Mouse (Mus musculus): ENCODE measurements at regions not wholly inside any gene's neighbourhood (a gene's known extent, or its start where the extent isn't known, plus 50 kb on each side); places are given as distances from the start of the nearest gene placed in this dataset.

GRCm38 (mm10) chr17:4198001-4198400 lies 501.9 kb upstream of the Nox3 start:
- DNase-seq (ENCODE audit: low spot score), result no peak

DNA sequence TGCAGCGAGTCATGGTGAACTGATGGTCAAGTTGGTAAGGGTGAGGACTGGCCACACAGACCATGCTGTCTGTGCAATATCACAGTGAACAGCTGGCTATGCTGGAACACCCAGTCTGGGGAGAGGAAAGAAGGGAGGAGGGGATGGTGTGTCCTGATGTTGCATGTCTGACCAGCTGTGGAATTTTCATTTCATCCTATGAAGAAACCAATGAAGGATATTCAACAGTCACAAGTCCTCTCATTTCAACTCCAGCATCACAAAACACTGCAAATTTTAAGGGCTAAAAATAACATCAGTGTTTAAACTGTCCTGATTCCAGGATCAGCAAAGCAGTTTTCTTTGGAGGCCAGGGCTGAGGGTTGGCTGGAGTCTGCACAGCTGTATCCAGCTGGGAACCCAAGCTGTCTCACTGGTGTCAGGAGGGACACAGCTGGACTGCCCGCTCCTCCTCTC lies 503.7 kb upstream of the Nox3 start:
- peak; percentile 59 for DNase-seq (ENCODE audit: low spot score)

DNA sequence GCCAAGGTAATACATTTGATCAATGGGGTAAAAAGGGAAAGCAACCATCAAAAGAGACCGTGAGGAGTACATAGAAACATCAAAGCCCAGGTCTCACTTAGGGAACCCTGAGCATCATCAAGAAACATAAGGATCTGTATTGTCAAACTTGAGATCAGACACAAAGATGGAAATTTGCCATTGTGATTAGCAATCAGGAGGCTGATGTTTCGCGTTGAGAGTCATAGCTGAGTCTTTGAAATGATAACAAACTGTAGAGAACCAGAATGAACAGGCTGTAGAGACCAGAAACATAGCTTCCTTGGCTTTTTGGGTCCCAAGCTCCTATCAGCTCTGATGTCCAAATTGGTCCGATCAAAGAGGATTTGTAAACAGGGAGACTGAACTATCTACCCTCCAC lies 505.2 kb upstream of the Nox3 start:
- DNase-seq (ENCODE audit: low spot score), result no peak

- no peak for DNase-seq (ENCODE audit: low spot score)
Measured at GRCm38 (mm10) chr17:4208142-4208925, 512.3 kb upstream of the Nox3 start.

DNA sequence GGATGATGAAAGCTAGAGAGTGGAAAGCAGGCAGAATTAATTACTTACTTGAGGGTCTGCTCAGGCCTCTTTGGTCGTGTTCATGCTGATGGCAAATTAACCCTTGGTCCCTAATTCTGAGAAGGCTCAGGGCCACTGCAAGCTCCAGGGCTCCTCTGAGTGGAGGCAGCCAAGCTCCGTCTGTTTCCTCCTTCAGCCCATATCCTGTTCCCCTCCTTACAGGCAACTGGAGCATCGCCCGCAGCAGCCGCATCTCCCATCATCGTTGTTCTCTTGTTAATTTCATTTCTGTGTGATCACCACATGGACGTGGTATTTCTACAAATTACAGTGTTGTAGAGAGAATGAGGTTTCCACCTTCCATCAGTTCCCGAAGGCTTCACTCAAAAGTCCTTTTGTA lies 513.6 kb upstream of the Nox3 start:
- no peak for DNase-seq (ENCODE audit: low spot score)

DNA sequence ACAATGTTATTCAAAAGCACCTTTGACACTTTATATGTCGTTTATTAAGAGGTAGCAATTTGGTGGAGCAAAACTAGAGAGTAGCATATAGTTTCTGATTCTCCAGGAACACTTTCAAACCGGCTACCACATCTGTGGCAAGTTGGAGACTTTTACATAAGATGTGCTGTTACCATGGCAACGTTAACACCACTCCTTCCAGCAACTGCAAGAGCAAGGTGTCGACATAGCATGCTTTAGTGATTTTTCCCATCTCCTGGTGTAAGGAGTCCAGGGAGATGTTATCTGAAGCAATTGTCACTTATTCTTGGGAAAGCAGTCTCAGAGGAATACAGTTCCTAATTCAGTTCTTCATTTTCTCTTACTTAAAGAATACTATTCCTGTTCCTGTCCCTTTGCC lies 516.5 kb upstream of the Nox3 start:
- no peak for DNase-seq (ENCODE audit: low spot score)

GRCm38 (mm10) chr17:4214970-4215369 lies 518.9 kb upstream of the Nox3 start:
- DNase-seq (ENCODE audit: low spot score), result no peak

DNA sequence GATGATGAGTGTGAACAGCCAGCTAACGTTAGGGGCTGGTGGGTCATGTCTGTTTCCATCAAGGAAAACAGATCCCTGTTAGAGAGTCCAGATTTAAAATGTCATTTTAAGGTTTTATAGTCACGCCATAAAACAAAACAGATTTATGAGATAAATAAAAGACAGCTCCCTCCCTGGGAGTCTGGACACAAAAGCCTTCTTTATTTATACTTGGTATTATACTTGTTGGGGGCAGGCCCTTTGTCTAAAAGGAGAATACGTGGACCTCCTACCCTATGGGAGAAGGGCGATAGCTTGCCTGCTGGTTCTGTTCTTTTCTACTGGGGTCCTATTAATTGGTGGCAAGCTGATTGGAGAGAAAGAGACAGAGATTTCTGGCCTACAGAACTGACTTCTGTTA lies 520.1 kb upstream of the Nox3 start:
- DNase-seq (ENCODE audit: low spot score), result no peak

DNA sequence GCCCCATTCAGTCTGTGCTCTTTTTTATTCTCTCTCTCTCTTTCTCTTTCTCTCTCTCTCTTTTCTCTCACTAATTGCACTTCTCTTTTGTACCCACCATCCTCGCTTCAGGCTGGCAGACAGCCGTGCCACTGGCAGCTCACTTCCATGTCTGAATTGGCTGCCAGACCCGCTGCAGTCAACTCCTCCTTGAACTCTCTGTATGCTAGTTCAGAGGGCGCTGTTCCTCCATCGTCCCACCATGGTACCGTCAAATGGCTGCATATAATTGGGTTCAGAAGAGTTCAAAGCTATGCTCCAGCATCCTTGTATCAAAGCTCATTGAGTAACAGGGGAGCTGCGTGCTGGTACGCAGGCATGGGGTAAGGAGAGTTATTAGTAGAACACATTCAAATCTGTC lies 520.7 kb upstream of the Nox3 start:
- DNase-seq (ENCODE audit: low spot score), result no peak

DNA sequence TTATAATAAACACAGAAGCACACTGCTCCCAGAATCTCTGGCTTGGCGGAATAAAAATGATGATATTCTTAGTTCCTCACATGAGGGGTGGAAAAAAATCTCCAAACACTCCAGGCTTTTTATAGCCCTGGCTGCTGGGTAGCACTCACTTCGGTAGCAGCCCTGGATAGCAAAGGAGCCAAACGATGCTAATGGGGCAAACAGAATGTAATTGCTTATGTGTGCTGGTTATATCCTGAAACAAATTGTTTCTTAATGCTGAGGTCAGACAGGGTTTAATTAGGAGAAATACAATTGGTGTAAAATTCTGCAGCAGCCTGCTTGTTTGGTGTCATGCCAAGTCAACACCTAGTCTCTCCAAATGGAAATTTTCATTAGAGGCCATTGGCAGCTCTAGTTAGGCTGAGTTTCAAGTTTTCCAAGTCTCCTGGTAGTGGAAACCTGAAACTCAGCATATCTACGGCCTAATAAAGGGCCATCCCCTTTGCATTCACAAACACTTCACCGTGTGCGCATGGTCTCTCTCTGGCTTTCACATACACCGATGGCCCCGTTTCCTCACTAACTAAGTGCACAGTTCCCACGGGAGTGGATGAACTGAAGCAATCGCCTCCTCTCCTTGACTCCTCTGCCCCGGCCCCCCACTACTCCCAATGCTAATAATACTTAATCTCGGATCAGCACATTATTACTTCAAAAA lies 524.8 kb upstream of the Nox3 start:
- no peak for DNase-seq (ENCODE audit: low spot score)

DNA sequence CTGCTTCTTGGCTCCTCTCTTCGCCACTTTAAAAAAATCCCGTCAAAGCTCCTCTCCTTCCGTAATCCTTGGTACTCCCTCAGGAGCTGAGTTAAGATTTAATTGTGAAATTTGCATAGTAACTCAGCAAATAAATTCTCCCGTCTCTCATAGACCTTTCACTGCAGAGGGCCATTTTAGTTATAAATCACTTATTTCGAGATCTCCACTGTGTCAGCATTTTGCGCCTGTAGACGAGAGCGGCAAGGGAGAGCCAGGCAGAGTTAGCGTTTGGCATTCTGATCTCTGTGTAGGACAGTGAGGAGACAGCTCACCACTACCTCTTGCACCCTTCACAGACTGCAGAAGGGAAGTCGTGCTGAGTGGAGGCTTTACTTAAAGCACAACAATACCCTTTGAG lies 531.8 kb upstream of the Nox3 start:
- no peak for DNase-seq (ENCODE audit: low spot score)

- no peak for DNase-seq (ENCODE audit: low spot score)
Measured at GRCm38 (mm10) chr17:4229969-4230368, 533.9 kb upstream of the Nox3 start.

DNA sequence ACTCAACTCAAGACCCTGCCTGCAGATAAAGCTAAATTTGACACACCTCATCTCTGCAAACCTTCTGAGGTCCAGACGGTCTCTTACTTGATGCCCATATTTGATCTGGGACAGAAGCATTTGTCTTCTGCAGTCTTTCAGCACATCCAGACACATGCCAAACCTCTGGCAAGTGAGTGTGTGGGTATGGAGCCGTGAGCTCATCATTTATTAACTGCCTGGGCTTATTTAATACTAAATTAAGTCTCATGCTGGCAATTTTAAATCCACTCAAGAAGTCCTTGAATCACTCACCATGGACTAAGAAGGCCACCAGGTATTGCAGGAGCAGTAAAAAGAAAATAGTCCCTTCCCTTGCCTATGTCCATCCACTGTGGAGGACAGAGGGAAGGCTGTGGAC lies 554.4 kb upstream of the Nox3 start:
- DNase-seq (ENCODE audit: low spot score), result no peak

DNA sequence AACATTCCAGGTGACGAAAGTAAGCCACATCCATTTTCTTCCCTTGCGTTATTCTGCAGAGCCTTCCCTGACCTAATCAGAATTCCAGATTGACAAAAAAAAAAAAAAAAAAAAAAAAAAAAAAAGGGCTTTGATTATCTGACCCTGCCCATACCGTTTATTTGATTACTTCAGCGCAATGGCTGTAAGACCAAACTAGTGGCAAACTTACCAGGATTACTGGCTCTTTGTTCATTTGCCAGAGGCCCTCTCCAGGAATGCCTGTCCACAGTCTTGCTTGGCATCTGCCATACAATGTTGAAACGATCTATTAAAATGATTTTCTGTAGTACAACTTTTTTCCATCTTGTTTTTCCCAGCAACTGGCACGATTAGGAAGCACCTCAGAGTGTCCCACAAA lies 569.4 kb upstream of the Nox3 start:
- no peak for DNase-seq (ENCODE audit: low spot score)

- DNase-seq (ENCODE audit: low spot score), result no peak
Measured at GRCm38 (mm10) chr17:4265946-4266345, 569.9 kb upstream of the Nox3 start.

- DNase-seq (ENCODE audit: low spot score), result no peak
Measured at GRCm38 (mm10) chr17:4266487-4266886, 570.4 kb upstream of the Nox3 start.

DNA sequence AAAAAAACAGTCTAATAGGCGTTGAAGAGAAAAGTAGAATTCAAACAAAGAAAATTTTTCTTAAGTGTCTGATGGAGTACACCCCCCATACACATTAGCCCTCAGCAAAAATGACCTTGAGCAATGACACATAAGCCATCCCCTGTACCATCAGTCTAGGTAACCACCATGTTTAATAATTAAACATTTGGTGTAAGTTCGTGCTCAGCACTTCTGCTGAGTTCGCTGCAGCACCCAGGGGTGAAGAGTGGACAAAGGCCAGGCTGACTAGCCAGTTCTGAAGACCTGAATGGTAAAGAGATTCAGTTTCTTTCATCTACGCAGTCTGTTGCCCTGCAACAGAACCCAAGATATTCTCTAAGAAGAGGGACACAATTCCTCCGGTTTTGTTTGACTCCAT lies 572.3 kb upstream of the Nox3 start:
- DNase-seq (ENCODE audit: low spot score), result no peak

GRCm38 (mm10) chr17:4272456-4272855 lies 576.4 kb upstream of the Nox3 start:
- no peak for DNase-seq (ENCODE audit: low spot score)

- no peak for DNase-seq (ENCODE audit: low spot score)
Measured at GRCm38 (mm10) chr17:4276722-4277121, 580.7 kb upstream of the Nox3 start.

GRCm38 (mm10) chr17:4278239-4278827 lies 582.3 kb upstream of the Nox3 start:
- no peak for DNase-seq (ENCODE audit: low spot score)

- no peak for DNase-seq (ENCODE audit: low spot score)
Measured at GRCm38 (mm10) chr17:4281451-4281850, 585.4 kb upstream of the Nox3 start.

GRCm38 (mm10) chr17:4291418-4291817 lies 595.4 kb upstream of the Nox3 start:
- DNase-seq (ENCODE audit: low spot score), result no peak

- no peak for DNase-seq (ENCODE audit: low spot score)
Measured at GRCm38 (mm10) chr17:4296521-4297155, 600.6 kb upstream of the Nox3 start.

Measured in testis, postnatal 10 days (tissue).